Mouse (Mus musculus) hindbrain, embryonic 13.5 days (tissue): ENCODE measurements around the gene Smyd3. TPM values are rescaled to one million over a fixed set of nuclear protein-coding genes. Genes with fewer than 3 reads are reported as not detected.

Experiments
- ATAC-seq: fragments of 200-750 bp; cut with Nextera tagmentation; 2 replicates; pipeline ENCODE4 v1.8.0; 2017; ENCODE audit warnings: moderate TSS enrichment; ENCODE audit not compliant: low FRiP score
- H3K27ac ChIP-seq: fragments of 300-500 bp; sonication (generic); 2 replicates; pipeline ENCODE4 v1.5.1; 2015; ENCODE audit warnings: inconsistent platforms, mild to moderate bottlenecking, moderate library complexity
- H3K27me3 ChIP-seq: fragments of 300-500 bp; sonication (generic); 2 replicates; pipeline ENCODE4 v1.6.1; 2015; ENCODE audit warnings: mild to moderate bottlenecking, inconsistent platforms
- H3K36me3 ChIP-seq: fragments of 300-500 bp; sonication (generic); 2 replicates; pipeline ENCODE4 v1.6.1; 2015; ENCODE audit warnings: mild to moderate bottlenecking, inconsistent platforms
- H3K4me1 ChIP-seq: fragments of 300-500 bp; sonication (generic); replicated peaks from 2 replicates; pipeline ENCODE4 v1.6.1; 2015; ENCODE audit warnings: inconsistent platforms
- H3K4me2 ChIP-seq: fragments of 300-500 bp; sonication (generic); 2 replicates; pipeline ENCODE4 v1.6.1; 2015; ENCODE audit warnings: inconsistent platforms, mild to moderate bottlenecking, moderate library complexity
- H3K4me3 ChIP-seq: fragments of 300-500 bp; sonication (generic); 2 replicates; pipeline ENCODE4 v1.5.1; 2015; ENCODE audit warnings: mild to moderate bottlenecking, inconsistent platforms
- H3K9ac ChIP-seq: fragments of 300-500 bp; sonication (generic); 2 replicates; pipeline ENCODE4 v1.6.1; 2015; ENCODE audit warnings: mild to moderate bottlenecking, inconsistent platforms
- H3K9me3 ChIP-seq: fragments of 300-500 bp; sonication (generic); 2 replicates; pipeline ENCODE4 v1.6.1; 2016; ENCODE audit warnings: inconsistent platforms
- WGBS: fragments of 180-500 bp; shearing (Covaris S2); methylation state at CpG from one replicate; pipeline ENCODE4 v1.1.7; 2015; 5-methylcytosine and 5-hydroxymethylcytosine counted together
- polyA plus RNA-seq: library from polyadenylated mRNA; unstranded; fragments of >200 nt; fragmentation: Nextera tagmentation; extraction: Ambion mirVana; gene quantifications from 2 replicates; pipeline ENCODE4 v1.2.1, GENCODE M21; 2015

The Smyd3 gene
- polyA plus RNA-seq, 1 experiment from 2014 or later: 20.7 TPM

DNA sequence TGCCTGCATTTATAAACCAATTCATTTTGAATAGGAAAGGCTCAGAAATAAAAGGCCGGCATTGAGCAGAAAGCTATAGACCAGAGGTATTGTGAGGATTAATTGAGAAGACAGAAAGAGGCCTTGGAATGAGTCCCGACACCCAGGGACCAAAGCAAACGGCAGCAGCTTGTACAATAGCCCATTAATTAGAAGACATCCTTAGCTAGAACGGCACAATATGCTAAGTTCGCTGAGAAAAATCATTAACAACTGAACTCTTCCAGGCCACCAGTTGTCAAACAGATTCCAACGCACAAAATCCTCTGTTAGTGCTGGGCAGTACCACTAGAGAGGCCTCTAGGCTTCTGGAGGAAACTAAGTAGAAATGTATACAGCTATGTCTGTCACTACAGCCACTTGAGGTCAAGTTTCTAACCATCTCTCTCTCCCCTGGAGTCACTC, 411.1 kb downstream of the Smyd3 start:
- no peaks in the 10 kb centered on the region for H3K9me3 ChIP-seq
- H3K27me3 ChIP-seq: peaks cover 27% of the 10 kb centered on the region
- H3K4me2 ChIP-seq: peak overlapping the region; percentile 27
- H3K4me3 ChIP-seq: no peak overlapping the region
- H3K36me3 ChIP-seq: no peaks in the 10 kb centered on the region
- H3K4me1 ChIP-seq: peaks cover 36% of the 10 kb centered on the region
- 0 out of 2 replicates have a peak overlapping the region, but pooled peaks have one; percentile 15 for H3K9ac ChIP-seq
- ATAC-seq: peak; percentile 52
- WGBS: 16% methylated on average over 6 of the region's 6 CpGs
- peak overlapping the region; percentile 64 for H3K27ac ChIP-seq

DNA sequence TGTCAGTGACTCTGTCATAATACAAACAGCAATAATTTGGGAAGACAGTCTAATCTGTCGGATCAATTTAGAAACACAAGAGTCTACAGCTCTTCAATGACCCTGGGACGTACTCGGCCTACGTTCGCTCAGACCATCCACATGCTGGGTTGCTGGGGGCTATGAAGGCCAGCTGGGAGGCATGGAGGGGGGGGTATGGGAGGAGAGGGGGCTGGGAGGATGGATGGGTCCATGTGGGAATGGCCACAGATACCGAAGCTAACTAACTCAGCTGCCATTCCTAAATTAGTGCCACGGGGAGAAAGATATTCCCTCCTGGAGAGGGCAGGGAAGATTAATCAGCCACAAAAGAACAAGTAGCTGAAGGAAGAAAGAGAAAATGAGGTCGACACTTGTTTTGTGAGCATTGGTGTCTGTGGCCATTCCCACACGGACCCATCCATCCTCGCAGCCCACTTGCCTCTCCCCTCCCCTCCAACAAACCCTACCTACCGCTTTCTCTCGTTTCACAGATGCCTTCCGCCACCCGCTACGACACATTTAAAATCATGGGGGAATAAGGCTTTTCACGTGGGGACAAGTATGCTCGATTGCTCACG, 411.6 kb downstream of the Smyd3 start:
- Histone ChIP-seq H3K4me1 (peaks cover 36% of the 10 kb centered on the region), H3K27ac (peak overlapping the region; percentile 64), H3K9me3 (no peaks in the 10 kb centered on the region), H3K4me3 (no peak overlapping the region), H3K4me2 (peak overlapping the region; percentile 27), H3K36me3 (no peaks in the 10 kb centered on the region), H3K9ac (0 out of 2 replicates have a peak overlapping the region, but pooled peaks have one; percentile 15), H3K27me3 (peaks cover 27% of the 10 kb centered on the region)
- WGBS: 22% methylated on average over 18 of the region's 18 CpGs
- peak; percentile 62 for ATAC-seq

DNA sequence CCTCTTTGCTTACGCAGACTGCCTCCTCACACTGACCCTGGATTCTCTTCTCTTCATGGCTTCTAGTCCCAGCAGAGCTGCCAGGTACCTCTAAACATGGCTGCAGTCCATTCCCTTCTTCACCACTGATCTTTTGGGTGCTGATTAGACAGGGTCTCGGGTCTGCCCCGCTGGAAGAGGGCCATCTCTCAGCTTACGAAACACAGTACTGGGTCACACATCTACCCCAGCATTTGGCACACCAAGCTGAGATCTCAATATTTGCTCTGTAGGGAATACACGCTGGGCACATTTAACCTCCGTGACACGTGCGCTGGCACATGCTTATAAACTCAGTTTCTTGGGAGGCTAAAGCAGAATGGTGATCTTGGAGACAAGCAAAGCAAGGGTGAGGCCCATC, 413.4 kb downstream of the Smyd3 start:
- H3K27ac ChIP-seq: no peak overlapping the region
- H3K36me3 ChIP-seq: no peaks in the 10 kb centered on the region
- no peak overlapping the region for H3K4me3 ChIP-seq
- no peak for ATAC-seq
- no peaks in the 10 kb centered on the region for H3K9me3 ChIP-seq
- H3K4me2 ChIP-seq: no peak overlapping the region
- peaks cover 36% of the 10 kb centered on the region for H3K4me1 ChIP-seq
- WGBS: 95% methylated on average over 8 of the region's 8 CpGs
- peaks cover 24% of the 10 kb centered on the region for H3K27me3 ChIP-seq
- no peak overlapping the region for H3K9ac ChIP-seq

DNA sequence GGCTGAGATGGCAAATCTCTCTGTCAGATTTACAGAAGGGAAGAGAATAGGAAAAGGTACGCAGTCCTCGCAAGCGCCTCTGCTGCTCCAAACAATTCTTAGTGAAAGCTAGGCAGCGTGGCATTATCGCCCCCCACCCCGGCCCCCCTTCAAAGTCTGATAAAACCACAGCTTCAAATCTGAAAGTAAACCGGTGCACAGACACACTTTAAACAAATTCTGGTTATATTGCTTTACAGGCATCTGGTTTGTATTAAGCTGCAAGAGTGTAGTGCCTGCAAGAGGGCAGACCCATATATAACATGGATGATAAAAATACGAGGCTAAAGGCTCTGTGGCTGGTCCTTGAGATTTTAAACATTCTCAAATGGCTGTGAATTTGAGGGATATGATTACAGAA, 420.8 kb downstream of the Smyd3 start:
- WGBS: 83% methylated on average over 8 of the region's 8 CpGs
- H3K4me3 ChIP-seq: no peak overlapping the region
- H3K27me3 ChIP-seq: no peaks in the 10 kb centered on the region
- H3K27ac ChIP-seq: no peak overlapping the region
- H3K4me2 ChIP-seq: no peak overlapping the region
- H3K9ac ChIP-seq: no peak overlapping the region
- ATAC-seq: no peak
- no peaks in the 10 kb centered on the region for H3K4me1 ChIP-seq
- H3K9me3 ChIP-seq: no peaks in the 10 kb centered on the region
- no peaks in the 10 kb centered on the region for H3K36me3 ChIP-seq

DNA sequence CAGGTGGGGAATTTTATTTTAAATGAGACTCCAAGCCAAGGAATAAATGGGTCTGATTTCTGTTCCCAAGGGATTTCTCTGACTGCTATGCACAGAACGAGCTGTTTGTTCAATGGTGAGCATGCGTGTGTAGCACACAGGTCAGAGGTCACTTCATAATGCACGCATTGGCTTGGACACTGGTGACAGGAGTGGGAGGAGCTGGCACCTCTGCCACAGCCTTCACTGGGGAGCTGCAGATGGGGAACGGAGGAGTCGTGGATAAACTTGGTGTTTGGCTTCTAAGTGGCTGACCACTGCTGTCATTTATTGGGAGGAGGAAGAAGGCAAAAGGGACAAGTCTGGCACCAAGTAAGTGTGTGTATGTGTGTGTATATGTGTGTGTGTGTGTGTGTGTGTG, 421.5 kb downstream of the Smyd3 start:
- Histone ChIP-seq H3K4me1 (no peaks in the 10 kb centered on the region), H3K36me3 (no peaks in the 10 kb centered on the region), H3K4me3 (no peak overlapping the region), H3K27me3 (no peaks in the 10 kb centered on the region), H3K9me3 (no peaks in the 10 kb centered on the region), H3K4me2 (no peak overlapping the region), H3K9ac (no peak overlapping the region), H3K27ac (no peak overlapping the region)
- 44% methylated on average over 5 of the region's 5 CpGs for WGBS
- ATAC-seq: no peak

DNA sequence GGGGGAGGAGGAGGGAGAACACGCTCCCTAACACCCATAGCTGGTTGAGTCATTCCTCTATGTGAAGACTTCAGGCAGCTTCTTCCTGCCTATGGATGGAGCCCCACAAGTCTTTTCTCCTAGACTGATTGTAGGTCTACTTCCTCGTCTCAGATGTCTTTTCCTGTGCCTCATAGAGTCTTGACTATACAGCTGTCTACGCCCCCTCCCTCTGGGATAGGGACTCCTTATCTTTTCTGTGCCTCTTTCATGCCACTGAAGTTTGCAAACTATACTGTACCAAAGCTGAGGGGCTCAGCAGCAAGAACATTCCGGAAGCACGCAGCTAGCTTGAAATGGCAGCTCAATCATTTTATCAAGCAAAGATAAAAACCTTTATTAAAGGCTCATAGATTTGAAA, 428.7 kb downstream of the Smyd3 start:
- no peak overlapping the region for H3K27ac ChIP-seq
- 84% methylated on average over 5 of the region's 5 CpGs for WGBS
- no peaks in the 10 kb centered on the region for H3K36me3 ChIP-seq
- no peak overlapping the region for H3K4me2 ChIP-seq
- no peak overlapping the region for H3K4me3 ChIP-seq
- ATAC-seq: no peak
- H3K9ac ChIP-seq: no peak overlapping the region
- no peaks in the 10 kb centered on the region for H3K9me3 ChIP-seq
- no peaks in the 10 kb centered on the region for H3K4me1 ChIP-seq
- no peaks in the 10 kb centered on the region for H3K27me3 ChIP-seq

DNA sequence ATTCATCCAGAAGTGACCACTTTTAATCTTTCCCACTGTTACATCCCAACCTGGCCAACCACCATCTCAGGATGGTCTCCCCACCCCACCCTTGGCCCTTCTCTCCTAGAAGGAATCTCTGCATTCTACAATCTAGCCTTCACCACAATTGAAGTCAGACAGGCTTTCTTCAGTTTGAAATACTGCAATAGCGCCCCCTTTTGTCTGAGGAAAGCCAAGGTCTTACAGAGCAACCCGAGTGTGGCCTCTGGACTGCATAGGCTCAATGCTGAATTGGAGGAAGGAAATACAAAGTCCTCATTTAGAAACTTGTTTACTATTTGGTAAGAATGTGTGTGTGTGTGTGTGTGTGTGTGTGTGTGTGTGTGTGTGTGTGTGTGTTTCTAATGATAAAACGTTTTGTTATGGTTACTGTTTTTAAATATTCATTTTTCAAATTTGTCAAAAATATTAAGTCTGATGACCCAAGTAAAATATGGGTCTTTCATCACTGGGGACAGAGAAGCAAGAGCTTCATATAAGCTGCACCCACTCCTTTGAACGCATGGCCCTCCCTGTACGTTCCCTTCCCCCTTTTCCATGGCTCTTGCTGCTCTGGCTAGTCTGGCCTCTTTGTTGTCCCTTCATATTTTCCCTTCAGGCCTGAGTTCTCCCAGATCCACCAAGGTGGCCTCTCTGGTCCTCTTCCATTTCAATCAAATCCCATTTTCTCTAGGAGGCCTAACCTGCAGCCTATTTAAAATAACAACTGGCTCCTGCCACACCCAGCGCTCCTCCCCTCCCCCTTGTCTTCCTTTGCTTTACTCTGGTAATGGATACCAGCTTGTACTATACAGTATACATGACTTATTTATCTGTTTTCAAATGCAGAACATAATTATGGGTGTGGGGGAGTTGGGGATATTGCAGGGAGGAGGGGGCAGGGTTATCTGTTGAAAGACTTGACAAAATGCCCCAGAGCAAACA, 430.5 kb downstream of the Smyd3 start:
- Histone ChIP-seq H3K9me3 (no peaks in the 10 kb centered on the region), H3K4me2 (no peak overlapping the region), H3K27ac (no peak overlapping the region), H3K9ac (no peak overlapping the region), H3K4me3 (no peak overlapping the region), H3K4me1 (no peaks in the 10 kb centered on the region), H3K27me3 (no peaks in the 10 kb centered on the region), H3K36me3 (no peaks in the 10 kb centered on the region)
- no peak for ATAC-seq
- WGBS: 60% methylated on average over 6 of the region's 6 CpGs

DNA sequence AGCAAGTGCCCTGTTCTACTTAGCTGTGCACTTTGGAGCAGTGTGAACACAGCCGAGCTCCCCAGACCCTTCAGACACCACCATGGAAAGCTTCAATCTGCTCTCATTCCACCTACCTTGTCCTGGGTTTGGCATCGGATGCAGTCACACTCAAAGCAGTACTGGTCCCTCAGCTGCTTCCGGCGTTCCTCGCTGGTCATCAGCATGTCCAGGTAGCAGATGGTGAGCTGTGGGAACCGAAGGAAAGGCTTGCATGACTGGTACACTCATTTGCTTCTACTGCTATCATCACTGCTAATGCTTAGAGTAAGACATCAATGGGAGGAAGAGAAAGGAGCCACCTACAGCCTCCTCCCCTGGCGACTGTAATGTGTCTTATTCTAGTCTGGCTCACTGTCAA, 431.6 kb downstream of the Smyd3 start:
- no peak overlapping the region for H3K4me3 ChIP-seq
- H3K9ac ChIP-seq: no peak overlapping the region
- WGBS: 94% methylated on average over 7 of the region's 7 CpGs
- H3K9me3 ChIP-seq: no peaks in the 10 kb centered on the region
- H3K4me1 ChIP-seq: no peaks in the 10 kb centered on the region
- H3K36me3 ChIP-seq: no peaks in the 10 kb centered on the region
- H3K27ac ChIP-seq: no peak overlapping the region
- H3K4me2 ChIP-seq: no peak overlapping the region
- ATAC-seq: no peak
- H3K27me3 ChIP-seq: no peaks in the 10 kb centered on the region

DNA sequence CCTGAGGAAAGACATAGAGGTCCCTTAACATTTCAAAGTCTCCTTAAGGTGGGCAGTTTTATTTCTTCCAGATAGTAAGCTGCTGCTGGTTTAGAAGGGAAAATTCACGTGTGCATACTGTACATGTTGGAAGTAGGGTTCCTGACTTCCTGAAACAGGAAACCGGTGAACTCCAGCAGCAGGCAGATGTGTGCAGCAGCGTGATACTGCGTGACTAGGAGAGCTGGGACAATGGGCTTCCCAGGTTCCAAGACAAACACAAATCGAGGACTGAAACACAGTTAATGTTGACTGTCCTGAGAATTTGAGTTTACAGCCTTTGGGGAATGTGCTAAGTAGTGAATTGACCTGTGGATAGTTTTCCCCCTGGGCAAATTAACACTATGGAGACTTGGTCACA, 434.7 kb downstream of the Smyd3 start:
- Histone ChIP-seq H3K9ac (no peak overlapping the region), H3K36me3 (no peaks in the 10 kb centered on the region), H3K27me3 (no peaks in the 10 kb centered on the region), H3K4me3 (no peak overlapping the region), H3K4me2 (no peak overlapping the region), H3K4me1 (no peaks in the 10 kb centered on the region), H3K27ac (no peak overlapping the region), H3K9me3 (no peaks in the 10 kb centered on the region)
- no peak for ATAC-seq
- WGBS: 64% methylated on average over 5 of the region's 5 CpGs

DNA sequence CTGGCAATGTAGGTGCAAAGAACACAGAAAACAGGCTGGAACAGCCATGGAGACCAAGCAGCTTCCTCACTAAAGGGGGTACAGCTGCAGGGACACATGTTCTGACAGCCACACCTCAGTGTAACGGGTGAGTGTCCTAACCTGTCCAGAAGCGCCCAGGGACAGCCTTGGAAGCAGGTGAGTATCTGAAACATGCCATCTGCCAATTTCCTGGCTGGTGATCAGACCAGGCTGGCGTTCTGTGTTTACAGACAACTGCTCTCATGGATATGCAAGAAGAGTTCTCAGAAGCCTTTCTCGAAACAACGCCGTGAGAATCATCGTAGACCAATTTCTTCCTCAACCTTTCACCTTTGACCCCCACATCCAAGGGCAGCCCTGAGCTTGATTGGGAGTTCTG, 444.0 kb downstream of the Smyd3 start:
- WGBS: 86% methylated on average over 7 of the region's 7 CpGs
- Histone ChIP-seq H3K27ac (no peak overlapping the region), H3K36me3 (no peaks in the 10 kb centered on the region), H3K4me3 (no peak overlapping the region), H3K9ac (no peak overlapping the region), H3K4me2 (no peak overlapping the region), H3K27me3 (0 out of 2 replicates have a peak, but pooled peaks cover 3% of the 10 kb centered on the region), H3K9me3 (no peaks in the 10 kb centered on the region), H3K4me1 (no peaks in the 10 kb centered on the region)
- ATAC-seq: no peak

DNA sequence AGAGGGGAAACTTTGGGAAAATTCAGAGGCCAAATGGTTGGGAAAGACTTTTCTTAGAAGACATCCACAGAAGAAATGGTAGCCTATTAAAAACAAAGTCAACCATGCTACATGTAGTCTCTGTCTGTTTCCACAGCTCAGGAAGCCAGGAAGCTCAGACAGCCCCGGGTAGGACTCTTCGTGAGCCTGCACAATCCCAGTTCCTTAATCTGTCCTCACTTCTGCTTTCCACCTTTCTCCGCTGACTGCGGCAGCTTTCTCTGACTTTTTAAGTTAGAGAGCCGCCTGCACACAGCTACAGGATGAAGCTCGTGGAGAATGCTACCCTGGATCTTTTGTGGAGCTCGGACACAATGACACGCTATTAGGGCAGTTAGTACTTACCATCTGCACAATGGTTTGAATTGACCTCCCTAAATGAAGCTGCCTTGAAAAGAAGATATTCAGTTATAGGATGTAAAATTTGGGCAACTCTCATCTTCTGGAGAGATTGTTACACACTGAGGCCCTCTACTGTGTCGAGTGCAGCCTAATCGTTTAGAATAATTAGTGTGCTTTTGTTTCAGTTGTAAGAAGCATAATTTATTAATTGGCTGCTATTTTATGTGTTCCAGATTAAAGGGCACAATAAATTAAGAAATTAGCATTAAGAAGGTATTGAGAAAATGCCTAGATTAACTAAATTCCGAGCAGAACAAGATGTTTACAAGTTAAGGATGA, 444.7 kb downstream of the Smyd3 start:
- WGBS: 54% methylated on average over 11 of the region's 11 CpGs
- Histone ChIP-seq H3K9me3 (no peaks in the 10 kb centered on the region), H3K4me2 (no peak overlapping the region), H3K36me3 (no peaks in the 10 kb centered on the region), H3K27me3 (0 out of 2 replicates have a peak, but pooled peaks cover 3% of the 10 kb centered on the region), H3K9ac (no peak overlapping the region), H3K4me3 (no peak overlapping the region), H3K4me1 (no peaks in the 10 kb centered on the region), H3K27ac (no peak overlapping the region)
- ATAC-seq: no peak

DNA sequence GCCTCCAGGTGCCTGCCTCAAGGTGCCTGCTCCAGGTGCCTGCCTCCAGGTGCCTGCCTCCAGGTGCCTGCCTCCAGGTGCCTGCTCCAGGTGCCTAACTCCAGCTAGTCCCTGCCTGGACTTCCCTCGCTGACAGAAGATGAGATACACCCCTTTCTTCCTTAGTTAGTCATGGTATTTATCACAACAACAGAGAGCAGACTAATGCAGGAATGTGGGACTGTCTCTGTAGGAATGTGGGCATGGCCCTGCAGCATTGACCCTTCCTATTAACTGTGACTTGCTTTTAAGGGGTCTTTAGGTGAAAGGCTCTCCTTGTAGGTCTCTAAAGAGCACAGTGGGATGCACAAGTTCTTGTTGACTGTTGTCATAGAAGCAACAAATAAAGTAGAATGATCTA, 445.4 kb downstream of the Smyd3 start:
- WGBS: 30% methylated on average over 1 of the region's 1 CpGs

More for the DNA sequence above, 445.4 kb downstream of the Smyd3 start:
- no peaks in the 10 kb centered on the region for H3K4me1 ChIP-seq
- no peak overlapping the region for H3K4me3 ChIP-seq
- H3K4me2 ChIP-seq: no peak overlapping the region
- ATAC-seq: no peak
- H3K9ac ChIP-seq: no peak overlapping the region
- H3K36me3 ChIP-seq: no peaks in the 10 kb centered on the region
- 0 out of 2 replicates have a peak, but pooled peaks cover 3% of the 10 kb centered on the region for H3K27me3 ChIP-seq
- H3K27ac ChIP-seq: no peak overlapping the region
- H3K9me3 ChIP-seq: no peaks in the 10 kb centered on the region
